Mouse (Mus musculus): ENCODE data around the gene Gm10681.
"Not testable (repeated sequence)": the region's sequence is repeated elsewhere in the genome, so short reads cannot be mapped to it uniquely, and the experiment has no call there.

Gm10681 gene

GRCm38 (mm10) chr3:98588707-98589106, at the start of gene Gm10681:
Gene Gm10681, minus strand, starts transcription at chr3:98588807.
- DNase-seq (ENCODE audit: low spot score), result no peak

GRCm38 (mm10) chr3:98635145-98635544, 46.5 kb upstream of the Gm10681 start:
- DNase-seq (ENCODE audit: low spot score), result no peak

GRCm38 (mm10) chr3:98630152-98630551, 41.5 kb upstream of the Gm10681 start, which contains the start of gene Hsd3b5:
Gene Hsd3b5, minus strand, starts transcription at chr3:98630252.
- DNase-seq (ENCODE audit: low spot score), result no peak

GRCm38 (mm10) chr3:98629633-98630032, 41.0 kb upstream of the Gm10681 start:
- DNase-seq (ENCODE audit: low spot score), result no peak

GRCm38 (mm10) chr3:98616786-98617185, 28.2 kb upstream of the Gm10681 start:
- DNase-seq (ENCODE audit: low spot score), result not testable (repeated sequence)

- DNase-seq (ENCODE audit: low spot score), result not testable (repeated sequence)
Measured at GRCm38 (mm10) chr3:98616244-98616643, 27.6 kb upstream of the Gm10681 start.

GRCm38 (mm10) chr3:98614406-98614927, 25.9 kb upstream of the Gm10681 start:
- DNase-seq (ENCODE audit: low spot score), result not testable (repeated sequence)

- DNase-seq (ENCODE audit: low spot score), result no peak
Measured at GRCm38 (mm10) chr3:98613963-98614362, 25.4 kb upstream of the Gm10681 start.

GRCm38 (mm10) chr3:98613540-98613939, 24.9 kb upstream of the Gm10681 start:
- DNase-seq (ENCODE audit: low spot score), result not testable (repeated sequence)

- no peak for DNase-seq (ENCODE audit: low spot score)
Measured at GRCm38 (mm10) chr3:98587721-98588120, 886 bp downstream of the Gm10681 start.

- DNase-seq (ENCODE audit: low spot score), result not testable (repeated sequence)
Measured at GRCm38 (mm10) chr3:98582622-98583021, 6.0 kb downstream of the Gm10681 start.

- not testable (repeated sequence) for DNase-seq (ENCODE audit: low spot score)
Measured at GRCm38 (mm10) chr3:98582202-98582601, 6.4 kb downstream of the Gm10681 start.

GRCm38 (mm10) chr3:98581024-98581423, 7.6 kb downstream of the Gm10681 start:
- peak; percentile 4 for DNase-seq (ENCODE audit: low spot score)

- not testable (repeated sequence) for DNase-seq (ENCODE audit: low spot score)
Measured at GRCm38 (mm10) chr3:98567717-98568116, 20.9 kb downstream of the Gm10681 start.

GRCm38 (mm10) chr3:98564894-98565293, 23.7 kb downstream of the Gm10681 start:
- DNase-seq (ENCODE audit: low spot score), result not testable (repeated sequence)

- not testable (repeated sequence) for DNase-seq (ENCODE audit: low spot score)
Measured at GRCm38 (mm10) chr3:98563831-98564230, 24.8 kb downstream of the Gm10681 start.

GRCm38 (mm10) chr3:98560711-98561110, 27.9 kb downstream of the Gm10681 start:
- not testable (repeated sequence) for DNase-seq (ENCODE audit: low spot score)

GRCm38 (mm10) chr3:98550832-98551231, 37.8 kb downstream of the Gm10681 start:
- not testable (repeated sequence) for DNase-seq (ENCODE audit: low spot score)

GRCm38 (mm10) chr3:98550215-98550614, 38.4 kb downstream of the Gm10681 start:
- DNase-seq (ENCODE audit: low spot score), result not testable (repeated sequence)

- DNase-seq (ENCODE audit: low spot score), result not testable (repeated sequence)
Measured at GRCm38 (mm10) chr3:98548495-98548894, 40.1 kb downstream of the Gm10681 start.

- DNase-seq (ENCODE audit: low spot score), result not testable (repeated sequence)
Measured at GRCm38 (mm10) chr3:98547641-98548040, 41.0 kb downstream of the Gm10681 start.

- not testable (repeated sequence) for DNase-seq (ENCODE audit: low spot score)
Measured at GRCm38 (mm10) chr3:98524978-98525377, 63.6 kb downstream of the Gm10681 start.

- not testable (repeated sequence) for DNase-seq (ENCODE audit: low spot score)
Measured at GRCm38 (mm10) chr3:98524552-98524951, 64.1 kb downstream of the Gm10681 start.

GRCm38 (mm10) chr3:98522779-98523178, 65.8 kb downstream of the Gm10681 start:
- not testable (repeated sequence) for DNase-seq (ENCODE audit: low spot score)
